Mouse (Mus musculus): ENCODE data around the gene Sdk2.
A peak's percentile ranks its signal among the peaks of the same experiment; 100 is the strongest.

Gene Sdk2

DNA sequence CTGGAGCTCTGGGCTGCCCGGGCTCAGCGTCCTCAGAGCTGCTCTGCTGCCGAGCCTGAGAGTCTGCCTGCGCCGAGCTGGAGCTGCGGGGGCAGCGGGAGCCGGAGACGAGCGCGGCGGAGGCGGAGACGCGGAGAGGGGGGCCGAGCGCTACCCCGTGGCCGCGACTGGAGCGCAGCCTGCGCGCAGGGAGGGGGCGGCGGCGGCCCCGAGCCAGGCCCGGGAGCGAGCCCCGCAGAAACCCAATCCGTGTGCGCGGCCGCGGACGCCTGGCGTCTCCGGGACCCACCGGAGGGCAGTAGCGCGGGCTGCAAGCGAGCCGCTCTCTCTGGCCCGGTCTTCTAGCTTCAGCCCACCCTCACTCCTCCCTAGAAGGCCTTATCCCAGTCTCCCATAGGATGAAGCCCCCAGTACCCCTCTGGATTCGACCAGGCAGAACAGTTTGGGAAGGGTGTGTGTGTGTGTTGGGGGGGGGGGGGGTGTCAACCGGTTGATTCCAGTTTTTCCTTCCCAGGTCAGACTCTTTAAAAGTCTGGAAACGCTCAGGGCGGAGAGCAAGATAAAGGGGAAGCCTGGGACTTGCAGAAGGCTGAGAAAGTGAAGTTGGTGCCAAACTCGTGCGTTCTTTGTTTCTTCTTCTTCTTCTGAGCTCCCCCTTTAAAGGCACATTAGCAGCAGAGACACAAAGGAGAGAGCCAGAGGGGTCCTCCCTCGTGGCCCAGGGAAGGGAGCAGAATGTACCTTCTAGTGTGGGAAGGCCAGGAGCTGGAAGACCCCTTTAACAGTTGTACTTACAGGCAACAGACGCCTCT, at the start of gene Sdk2:
Gene Sdk2, minus strand, starts transcription at position 96 of the 812 bp plus-strand sequence.
- peak in 1 of 2 experiments; percentile 12 for DNase-seq

DNA sequence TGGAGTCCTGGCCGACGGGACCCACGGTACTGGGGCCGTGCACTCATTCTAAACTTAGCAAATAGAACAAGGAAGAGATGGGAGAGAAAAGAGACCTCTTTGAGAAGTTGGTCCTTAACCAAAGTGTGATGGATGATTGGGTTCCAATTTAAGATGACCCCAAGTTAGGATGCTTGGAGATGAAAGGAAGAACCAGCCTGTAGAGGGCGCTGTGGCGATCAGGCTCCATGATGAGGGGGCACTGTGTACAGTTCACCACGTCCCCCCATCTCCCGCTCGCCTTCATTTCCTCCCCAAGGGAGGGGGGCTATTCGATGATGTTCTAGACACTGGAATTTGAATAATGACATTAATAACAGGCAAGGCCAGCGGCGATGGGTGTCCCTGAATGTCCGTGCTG, 48.2 kb upstream of the Sdk2 start:
- DNase-seq, result no peak

DNA sequence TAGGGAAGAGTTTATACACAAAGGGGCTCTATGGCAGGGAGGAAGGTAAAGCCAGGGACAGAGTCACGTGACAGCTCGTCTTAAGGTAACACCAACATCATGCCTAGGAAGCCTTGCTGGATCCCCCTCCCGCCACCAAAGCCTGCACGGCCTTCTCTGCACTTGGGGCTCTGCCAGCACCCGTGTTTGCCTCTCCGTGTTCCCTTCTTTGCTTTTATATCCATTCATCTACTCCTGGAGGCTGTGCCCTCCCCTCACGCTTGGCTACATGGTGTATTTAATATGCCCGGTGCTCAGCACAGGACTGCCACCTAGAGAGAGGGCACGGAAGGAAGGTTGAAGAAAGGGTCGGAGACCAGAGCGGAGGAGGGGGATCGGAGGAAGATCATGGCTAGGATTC, 47.8 kb upstream of the Sdk2 start:
- no peak for DNase-seq

DNA sequence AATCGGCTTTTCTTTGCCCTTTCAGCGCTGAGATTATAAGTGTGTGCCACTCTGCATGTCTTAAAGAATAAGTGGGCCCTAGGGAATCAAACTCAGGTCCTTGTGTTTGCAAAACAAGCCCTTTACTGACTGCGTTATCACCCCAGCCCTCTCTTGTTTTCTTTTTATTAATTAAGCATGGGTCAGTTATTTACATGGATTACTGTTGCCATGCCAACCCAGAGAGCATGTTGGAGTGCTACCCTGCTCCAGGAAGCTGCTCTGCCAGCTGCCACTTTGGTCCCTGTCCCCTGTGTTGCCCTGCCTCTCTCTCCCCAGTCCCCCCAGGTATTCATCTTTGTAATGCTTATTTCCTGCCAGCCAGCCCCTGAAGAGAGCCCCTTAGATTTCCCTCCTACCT, 44.0 kb upstream of the Sdk2 start:
- no peak for DNase-seq

DNA sequence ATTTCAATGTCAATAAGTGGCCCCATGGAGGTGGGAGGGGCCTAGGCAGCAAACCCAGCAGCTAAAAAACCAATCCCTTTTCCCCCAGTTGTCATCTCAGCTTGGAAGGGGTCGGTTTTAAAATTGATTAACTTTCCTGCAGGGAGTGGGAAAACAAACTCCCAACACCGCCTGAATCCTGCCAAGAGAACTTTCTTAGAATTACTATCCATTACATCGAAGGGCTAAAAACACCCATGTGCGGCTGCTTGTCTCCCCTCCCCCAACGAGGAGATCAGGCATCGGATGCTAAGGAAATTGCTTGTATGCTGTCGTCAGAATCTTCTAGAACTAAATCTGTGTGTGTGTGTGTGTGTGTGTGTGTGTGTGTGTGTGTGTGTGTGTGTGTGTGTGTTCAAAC, 26.8 kb upstream of the Sdk2 start:
- DNase-seq, result no peak

DNA sequence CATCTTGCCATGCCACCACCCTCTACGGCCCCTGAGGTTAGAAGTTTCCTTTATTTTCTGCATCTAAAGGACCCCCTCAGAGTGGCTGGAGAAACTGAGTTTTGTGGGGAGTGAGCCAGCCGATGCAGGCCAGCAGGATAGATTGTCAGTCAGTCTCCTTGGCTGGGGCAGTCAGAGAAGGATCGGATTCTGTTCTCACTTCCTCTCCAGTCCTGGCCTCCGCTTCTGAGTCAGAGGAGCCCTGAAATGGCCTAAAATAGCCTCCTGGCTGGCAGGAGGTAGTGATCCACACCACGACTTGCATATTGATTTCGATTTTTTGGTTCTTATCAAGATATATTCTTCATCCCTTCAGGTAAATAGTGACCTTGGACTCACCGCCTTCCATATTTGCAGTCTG, 26.3 kb upstream of the Sdk2 start:
- no peak for DNase-seq

DNA sequence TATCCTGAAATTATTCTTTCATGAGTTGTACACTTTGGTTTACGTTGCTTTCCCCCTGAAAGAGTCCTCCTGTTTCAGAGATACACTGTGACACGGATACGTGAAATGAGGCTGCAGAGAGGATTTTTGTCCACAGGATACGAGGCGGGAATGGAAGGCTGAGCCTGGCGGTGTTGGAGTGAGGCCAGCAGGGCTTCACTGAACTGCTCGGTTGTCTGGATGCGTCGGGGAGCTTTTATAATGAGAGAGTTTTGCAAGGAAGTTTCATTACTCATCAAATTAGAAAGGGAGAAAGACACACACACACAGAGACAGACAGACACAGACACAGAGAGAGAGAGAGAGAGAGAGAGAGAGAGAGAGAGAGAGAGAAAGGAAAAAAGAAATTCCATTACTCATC, 13.8 kb upstream of the Sdk2 start:
- DNase-seq, result no peak

DNA sequence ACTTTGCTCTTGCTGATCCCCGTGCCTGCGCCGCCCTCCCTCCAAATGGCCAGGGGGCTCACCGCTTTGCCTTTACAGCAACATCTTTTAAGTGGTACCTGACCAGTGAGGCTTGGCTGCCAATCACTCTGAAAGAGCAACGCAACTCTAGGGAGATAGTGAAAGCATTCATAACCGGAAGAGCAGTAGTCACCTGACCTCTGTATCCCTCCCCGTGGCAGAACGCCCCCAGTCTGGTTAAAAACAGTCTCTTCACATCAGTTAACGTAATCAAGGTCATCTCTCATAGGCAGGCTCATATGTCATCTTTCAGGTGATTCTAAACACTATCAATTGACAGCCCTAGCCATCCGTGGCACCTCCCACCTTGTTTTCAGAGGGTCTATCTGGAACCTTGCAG, 5.8 kb upstream of the Sdk2 start:
- DNase-seq, result no peak

DNA sequence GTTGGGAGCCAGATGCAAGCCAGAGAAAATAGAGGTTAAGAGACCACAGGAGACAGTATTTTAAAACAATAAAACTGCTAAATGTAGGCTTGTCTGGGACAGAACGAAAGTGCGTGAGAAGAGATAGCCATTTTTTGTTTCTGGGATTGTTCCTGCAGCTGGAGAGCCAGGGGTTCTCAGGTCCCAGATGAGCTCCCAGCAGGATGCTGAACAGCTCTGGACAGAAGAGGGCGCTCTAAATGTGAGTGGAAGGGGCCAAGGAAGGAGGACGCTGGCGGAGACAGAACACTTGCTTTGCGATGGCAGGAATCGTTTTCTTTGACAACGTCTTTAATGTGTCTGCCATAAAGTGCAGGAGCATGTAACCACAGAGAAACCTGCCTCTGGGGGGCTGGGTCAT, 5.2 kb upstream of the Sdk2 start:
- DNase-seq, result peak in 1 of 2 experiments; percentile 12

DNA sequence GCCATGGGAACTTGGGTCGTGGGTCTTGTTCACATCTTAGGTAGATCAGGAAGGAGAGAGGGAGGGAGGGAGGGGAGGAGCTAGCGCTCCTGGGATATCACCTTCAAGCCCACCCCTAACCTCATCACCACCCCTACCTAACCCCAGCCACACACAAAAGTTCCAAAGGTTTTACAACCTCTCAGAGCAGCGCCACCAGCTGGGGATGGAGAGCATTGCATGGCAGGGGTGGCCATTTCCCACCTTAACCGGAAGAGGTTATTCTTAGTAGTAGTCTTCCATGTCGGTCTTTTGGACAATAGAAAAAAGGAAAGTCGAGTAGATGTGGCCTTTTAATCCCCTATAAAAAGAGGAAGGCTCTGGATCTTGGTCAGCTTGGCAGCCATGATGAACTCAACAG, 4.0 kb upstream of the Sdk2 start:
- no peak for DNase-seq

DNA sequence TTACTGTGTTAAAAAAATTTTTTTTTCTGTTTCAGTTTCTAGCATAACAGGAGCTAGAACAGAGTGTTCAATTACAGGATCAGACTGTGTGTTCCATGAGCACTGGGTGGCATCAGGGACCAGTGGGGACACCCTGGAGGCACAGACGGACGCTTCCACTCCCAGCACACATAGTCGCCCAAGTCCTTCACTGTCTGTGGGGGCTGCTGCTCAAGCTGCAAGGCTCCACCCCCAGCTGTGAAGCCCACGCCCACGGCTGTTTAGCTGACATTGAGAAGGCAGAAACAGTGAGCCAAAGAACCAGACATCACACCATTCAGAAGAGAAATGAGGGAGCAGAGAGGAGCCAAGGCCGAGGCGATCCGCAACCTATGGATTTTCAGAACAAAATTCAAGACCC, 3.3 kb upstream of the Sdk2 start:
- no peak for DNase-seq

DNA sequence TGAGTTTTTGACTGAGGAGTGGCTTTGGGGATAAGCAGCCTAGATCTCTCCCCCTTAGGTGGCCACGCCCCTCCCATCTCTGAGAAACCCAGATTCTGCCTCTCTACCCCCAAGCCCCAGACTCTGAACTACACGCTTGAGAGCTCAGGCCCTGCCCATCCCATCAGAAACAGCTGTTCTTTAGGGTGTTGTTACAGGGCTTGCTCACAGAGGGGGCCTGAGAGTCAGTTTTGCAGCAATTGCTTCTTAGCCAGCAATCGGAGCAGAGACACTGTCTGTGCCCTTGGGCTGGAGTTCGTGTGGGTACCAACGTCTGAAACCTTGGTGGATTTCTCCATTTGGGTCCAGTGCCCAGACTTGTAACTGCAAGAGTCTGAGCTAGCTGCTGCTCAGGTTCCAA, 1.5 kb upstream of the Sdk2 start:
- peak in 1 of 2 experiments; percentile 25 for DNase-seq

DNA sequence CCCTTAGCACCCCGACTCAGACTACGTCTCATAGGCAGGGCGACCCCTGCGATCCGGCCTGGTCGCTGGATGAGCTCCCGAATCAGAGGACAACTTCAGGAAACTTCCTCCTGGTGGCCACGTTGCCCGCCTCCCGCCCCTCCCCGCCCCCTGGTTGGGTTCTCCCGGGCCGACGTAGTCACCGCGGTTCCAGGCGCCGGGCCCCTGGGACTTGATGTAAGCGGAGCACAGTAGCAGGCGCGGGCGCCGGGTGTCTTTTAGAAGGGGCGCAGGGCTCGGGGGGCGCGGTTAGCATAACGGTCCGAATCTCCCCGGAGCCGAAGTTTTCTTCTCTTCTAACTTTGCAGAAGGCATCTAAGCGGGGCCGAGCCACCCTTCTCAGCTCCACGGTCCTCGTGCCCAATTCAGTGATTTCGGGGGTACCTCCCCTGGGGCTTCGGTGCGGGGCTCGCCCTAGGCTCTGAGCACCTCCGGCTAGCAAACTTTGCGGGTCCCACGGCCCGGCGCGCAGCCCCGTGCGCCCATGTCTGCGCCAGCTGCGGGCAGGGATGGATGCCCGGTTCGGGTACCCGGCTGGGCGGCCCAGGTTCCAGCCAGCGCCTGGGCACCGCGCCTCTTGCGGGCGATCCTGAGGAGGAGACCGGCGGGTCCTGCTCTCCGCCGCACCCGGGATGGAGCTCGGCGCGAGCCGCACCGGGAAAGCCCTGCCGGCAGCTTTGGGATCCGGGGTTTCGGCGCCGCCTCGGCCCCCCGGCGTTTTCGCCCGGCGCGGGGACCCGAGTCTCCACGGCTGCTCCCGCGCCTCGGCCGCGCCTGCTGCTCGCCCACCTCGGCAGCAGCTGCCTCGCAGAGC, 522 bp downstream of the Sdk2 start:
- DNase-seq, result no peak

DNA sequence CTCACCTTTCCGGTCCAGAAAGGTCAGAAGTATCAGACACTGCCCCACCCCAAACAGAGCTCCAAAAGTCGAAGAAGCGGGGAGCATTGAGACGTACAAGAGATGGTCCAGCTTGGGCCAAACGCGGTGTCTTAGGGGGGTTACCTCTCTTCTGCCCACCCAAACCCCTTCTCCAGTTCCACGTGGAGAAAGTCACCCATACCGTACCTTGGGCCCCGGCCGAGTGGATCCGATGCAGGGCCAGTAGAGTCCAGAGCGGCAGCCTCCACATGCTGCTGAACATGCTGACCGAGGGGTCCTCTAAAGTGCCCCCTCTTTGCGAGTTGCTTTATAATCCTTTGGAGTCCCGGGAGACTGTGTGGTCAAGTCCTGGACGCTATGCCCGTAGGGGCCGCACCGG, 1.2 kb downstream of the Sdk2 start:
- no peak for DNase-seq

DNA sequence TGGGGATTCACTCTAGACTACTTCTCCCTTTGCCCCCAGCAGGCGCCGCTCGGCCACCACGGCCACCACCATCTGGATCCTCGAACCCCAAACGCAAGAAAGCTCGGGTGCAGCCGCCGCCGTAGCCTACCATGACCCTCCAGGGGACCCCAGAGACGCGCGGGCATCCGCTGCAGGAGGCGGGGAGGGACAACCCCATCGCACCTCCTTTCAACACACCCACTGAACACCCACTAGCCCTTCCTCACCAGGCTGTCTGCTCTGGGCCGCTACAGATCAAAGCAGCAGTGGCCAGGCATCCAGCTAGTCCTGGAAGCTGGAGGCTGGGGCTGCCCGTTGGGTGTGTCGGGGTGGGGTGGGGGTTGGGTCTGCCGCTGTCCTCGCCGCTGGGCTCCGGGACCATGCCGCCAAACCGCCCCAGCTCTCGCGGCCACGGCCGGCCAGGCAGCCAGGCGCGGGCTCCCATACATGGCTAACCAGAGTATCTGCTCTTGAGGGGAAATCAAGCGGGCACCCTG, 1.9 kb downstream of the Sdk2 start:
- no peak for DNase-seq

DNA sequence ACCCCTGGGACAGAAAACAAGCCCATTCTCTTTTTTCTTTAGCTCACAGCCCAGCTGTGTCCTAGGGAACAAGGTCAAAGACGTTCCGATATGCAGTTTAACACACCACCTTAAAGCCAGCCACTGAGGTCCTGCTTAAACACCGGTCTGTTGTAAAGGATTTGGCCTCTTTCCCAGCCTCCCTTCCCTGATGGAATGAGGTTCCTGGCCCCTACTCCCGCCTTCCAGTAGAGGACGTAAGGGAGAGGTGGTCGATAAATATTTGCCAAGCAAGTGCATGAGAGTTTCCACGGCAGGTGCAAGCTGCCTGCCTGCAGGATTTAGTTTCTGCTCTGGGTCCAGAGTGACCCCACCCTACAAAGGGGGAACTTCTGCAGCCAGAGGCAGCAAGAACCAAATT, 4.9 kb downstream of the Sdk2 start:
- DNase-seq, result no peak

DNA sequence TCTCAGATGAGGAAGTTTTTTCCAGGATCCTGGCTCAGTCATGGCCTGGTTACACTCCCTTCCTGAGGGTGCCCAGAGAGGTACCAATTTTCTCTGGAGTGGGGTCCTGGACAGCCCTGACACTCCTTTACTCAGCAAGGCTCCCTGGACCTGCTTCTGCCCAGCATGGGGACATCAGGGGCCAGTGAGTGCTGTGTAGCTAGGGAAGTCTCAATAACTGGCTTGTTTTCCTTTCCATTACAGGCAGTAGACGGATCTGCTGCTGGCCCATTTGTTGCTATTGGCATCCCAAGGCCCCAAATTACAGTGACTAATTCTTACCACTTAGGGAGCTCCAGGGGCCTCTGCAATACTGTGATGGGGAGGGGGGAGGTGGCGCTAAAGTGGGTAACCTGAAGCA, 5.6 kb downstream of the Sdk2 start:
- no peak for DNase-seq

DNA sequence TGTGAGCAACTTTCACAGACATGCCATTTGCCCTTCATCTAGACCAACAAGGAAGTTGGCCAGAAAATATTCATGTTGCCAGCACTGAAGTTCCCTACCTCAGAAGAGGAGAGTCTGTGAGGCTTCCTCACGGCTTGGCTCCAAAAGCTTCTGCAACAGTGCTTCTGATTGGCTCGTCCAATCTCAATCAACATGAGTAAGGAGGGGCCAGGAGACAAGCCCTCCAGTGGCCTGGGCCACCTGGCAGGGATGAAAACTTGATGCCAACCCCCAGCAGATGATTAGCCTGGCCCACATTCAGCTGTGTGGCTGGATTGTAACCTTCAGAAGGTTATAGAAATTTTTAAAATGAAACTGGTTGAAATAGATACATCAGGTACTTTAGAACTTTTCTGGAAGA, 10.5 kb downstream of the Sdk2 start:
- no peak for DNase-seq

DNA sequence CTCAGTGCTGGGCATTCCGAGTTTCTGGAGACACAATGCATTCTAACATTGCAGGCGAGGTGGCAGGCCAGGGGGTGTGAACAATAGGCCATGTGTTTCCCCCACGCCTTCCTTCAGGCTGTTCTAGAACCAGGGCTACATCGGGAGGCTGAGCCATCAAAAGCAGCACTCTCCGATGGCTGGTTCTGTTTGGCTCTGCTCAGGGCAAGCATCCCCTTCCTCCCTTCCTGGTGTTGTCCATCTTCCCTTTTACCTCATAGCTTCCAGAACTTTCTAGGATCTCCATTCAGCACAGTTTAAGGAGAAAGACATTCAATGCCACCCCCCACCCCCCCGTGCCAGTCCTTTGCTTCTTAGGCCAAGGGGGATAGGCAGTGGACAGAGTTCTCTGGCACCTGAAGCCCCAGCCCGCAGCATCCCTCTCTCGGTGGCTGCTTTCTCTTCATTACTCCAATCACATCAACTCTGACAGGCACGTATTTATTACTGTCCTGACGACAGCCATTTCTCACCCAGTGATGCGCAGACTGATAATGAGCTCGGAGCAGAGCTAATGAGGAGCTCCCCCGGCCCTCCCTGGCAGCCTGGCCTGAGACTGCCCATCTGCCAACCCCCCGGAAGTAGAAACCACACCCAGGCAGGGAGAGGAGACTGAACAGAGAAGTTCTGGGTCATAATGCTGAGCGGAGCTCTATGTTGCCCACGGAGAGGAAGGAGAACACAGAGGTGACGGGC, 12.1 kb downstream of the Sdk2 start:
- DNase-seq, result no peak

DNA sequence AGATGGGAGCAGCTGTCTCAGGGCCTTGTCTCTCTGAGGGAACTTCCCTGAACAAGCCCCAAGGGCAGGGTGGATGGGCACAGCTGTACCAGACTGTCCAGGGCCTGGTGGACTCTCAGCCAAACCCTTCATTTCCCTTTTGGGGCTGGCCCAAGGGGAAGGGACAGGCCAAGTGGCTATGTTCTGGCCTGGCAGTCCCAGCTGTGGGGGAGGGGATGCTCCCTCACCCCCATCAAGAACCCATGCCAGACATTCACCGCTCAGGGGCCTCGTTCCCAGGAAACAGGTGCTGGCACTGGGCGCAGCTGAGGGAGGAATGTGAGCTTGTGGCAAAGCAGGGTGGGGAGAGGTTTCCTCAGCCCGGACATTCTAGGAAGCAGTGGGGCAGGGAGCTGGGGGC, 15.5 kb downstream of the Sdk2 start:
- no peak for DNase-seq

DNA sequence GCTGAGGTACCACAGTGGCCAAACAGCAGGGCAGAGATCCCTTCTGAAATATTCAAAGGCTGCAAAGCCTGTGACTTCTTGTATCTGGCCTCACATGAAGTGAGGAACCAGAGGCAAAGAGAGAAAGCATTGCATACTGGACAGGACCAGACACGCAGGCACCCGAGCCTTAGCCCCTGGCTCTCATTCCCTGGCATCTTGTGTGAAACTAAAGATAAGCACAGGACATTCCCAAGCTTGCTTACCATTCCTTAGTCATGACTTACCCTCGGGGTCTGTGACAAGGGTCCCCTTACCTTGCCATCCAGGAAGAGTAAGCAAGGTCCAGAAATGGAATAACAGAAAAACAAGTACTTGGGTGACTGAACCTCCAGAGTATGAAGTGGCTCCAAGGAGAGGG, 16.3 kb downstream of the Sdk2 start:
- DNase-seq, result no peak

DNA sequence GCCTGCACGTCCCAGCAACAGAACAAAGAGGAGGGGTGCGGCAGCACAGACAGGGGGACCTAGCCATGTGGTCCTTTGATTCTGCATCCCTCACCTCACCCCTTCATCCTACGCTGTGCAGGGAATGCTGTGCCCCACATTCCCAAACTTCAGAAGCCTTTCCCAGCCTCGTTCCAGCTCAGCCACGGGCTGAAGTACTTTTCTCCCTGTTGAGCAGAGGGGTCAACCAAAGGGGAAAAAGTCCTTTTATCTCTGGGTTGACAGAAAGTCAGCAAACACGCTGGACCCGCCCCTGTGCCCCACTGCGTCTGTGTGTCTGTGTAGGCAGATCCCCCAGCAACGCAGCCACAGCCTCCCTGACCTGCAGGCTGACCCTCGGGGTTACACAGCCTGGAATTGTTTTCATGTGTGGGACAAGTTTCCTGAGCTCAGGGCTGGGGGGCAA, 18.9 kb downstream of the Sdk2 start:
- no peak for DNase-seq

DNA sequence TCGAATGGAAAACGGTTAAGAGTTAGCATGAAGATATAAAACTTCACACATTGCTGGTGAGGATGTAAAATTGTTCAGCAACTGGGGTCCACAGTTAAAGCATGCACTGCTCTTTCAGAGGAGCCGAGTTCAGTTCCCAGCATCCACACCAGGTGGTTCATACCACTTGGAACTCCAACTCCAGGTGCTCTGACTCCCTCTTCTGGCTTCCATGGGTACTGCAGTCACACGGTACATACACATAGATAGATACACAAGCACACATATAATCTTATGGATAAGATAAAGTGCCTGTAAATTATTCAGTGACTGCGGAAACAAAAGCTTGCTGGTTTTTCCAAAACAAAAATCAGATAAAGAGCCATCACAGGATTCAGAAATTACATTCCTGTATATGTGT, 19.9 kb downstream of the Sdk2 start:
- no peak for DNase-seq
